Mouse (Mus musculus): ENCODE results near the gene Fgr. TPM values are rescaled to one million over a fixed set of nuclear protein-coding genes. Genes with fewer than 3 reads are reported as not detected.
"Not testable (repeated sequence)": the region's sequence is repeated elsewhere in the genome, so short reads cannot be mapped to it uniquely, and the experiment has no call there.

The Fgr gene
- polyA plus RNA-seq, 1 experiment from 2014 or later = not detected

GRCm38 (mm10) chr4:133002896-133003295, 29.0 kb downstream of the Fgr start:
- no peaks in the 10 kb centered on the region for H3K36me3 ChIP-seq (ENCODE audit: control insufficient read depth, insufficient read depth, low read length)
- no peak overlapping the region for H3K4me3 ChIP-seq (ENCODE audit: low read depth, low read length)
- no peak overlapping the region for H3K4me2 ChIP-seq
- peaks cover 4% of the 10 kb centered on the region; the same call in 1 of the 2 replicates for H3K4me1 ChIP-seq (ENCODE audit: control insufficient read depth, insufficient read depth, low read length)
- no peaks in the 10 kb centered on the region for H3K27me3 ChIP-seq (ENCODE audit: control insufficient read depth, insufficient read depth, low read length)
- H3K27ac ChIP-seq (ENCODE audit: low read depth, low read length) = no peak overlapping the region
- ATAC-seq (ENCODE audit: low FRiP score) (no peak), DNase-seq (ENCODE audit: low spot score, missing footprints) (no peak)
- 63% methylated on average over 10 of the region's 10 CpGs for whole genome bisulfite sequencing
- no peaks in the 10 kb centered on the region for H3K9me3 ChIP-seq (ENCODE audit: control insufficient read depth, low read length)
- H3K9ac ChIP-seq (ENCODE audit: low read length) = 0 out of 2 replicates have a peak overlapping the region, but pooled peaks have one; percentile 5

- Histone ChIP-seq H3K4me2 (no peak overlapping the region), H3K27ac (ENCODE audit: low read depth, low read length) (no peak overlapping the region), H3K4me3 (ENCODE audit: low read depth, low read length) (no peak overlapping the region), H3K27me3 (ENCODE audit: control insufficient read depth, insufficient read depth, low read length) (no peaks in the 10 kb centered on the region), H3K36me3 (ENCODE audit: control insufficient read depth, insufficient read depth, low read length) (no peaks in the 10 kb centered on the region), H3K9ac (ENCODE audit: low read length) (no peak overlapping the region), H3K4me1 (ENCODE audit: control insufficient read depth, insufficient read depth, low read length) (peaks cover 4% of the 10 kb centered on the region; the same call in 1 of the 2 replicates), H3K9me3 (ENCODE audit: control insufficient read depth, low read length) (no peaks in the 10 kb centered on the region)
- no peak for DNase-seq (ENCODE audit: low spot score, missing footprints)
- WGBS = 38% methylated on average over 21 of the region's 21 CpGs
- ATAC-seq (ENCODE audit: low FRiP score) = no peak
Measured at GRCm38 (mm10) chr4:133003316-133004018, 29.6 kb downstream of the Fgr start.

GRCm38 (mm10) chr4:133005233-133005632, 31.3 kb downstream of the Fgr start:
- H3K4me1 ChIP-seq (ENCODE audit: control insufficient read depth, insufficient read depth, low read length) = peaks cover 4% of the 10 kb centered on the region; the same call in 1 of the 2 replicates
- no peak overlapping the region for H3K4me3 ChIP-seq (ENCODE audit: low read depth, low read length)
- no peaks in the 10 kb centered on the region for H3K9me3 ChIP-seq (ENCODE audit: control insufficient read depth, low read length)
- H3K27ac ChIP-seq (ENCODE audit: low read depth, low read length) = no peak overlapping the region
- H3K9ac ChIP-seq (ENCODE audit: low read length) = no peak overlapping the region
- ATAC-seq (ENCODE audit: low FRiP score) (peak; percentile 58), DNase-seq (ENCODE audit: low spot score, missing footprints) (peak; percentile 96)
- peaks cover 11% of the 10 kb centered on the region for H3K27me3 ChIP-seq (ENCODE audit: control insufficient read depth, insufficient read depth, low read length)
- H3K4me2 ChIP-seq = no peak overlapping the region
- WGBS = 7% methylated on average over 3 of the region's 3 CpGs
- no peaks in the 10 kb centered on the region for H3K36me3 ChIP-seq (ENCODE audit: control insufficient read depth, insufficient read depth, low read length)

- not testable (repeated sequence) for H3K9me3 ChIP-seq (ENCODE audit: control insufficient read depth, low read length); H3K27ac ChIP-seq (ENCODE audit: low read depth, low read length); ATAC-seq (ENCODE audit: low FRiP score); H3K4me2 ChIP-seq; H3K4me1 ChIP-seq (ENCODE audit: control insufficient read depth, insufficient read depth, low read length); H3K4me3 ChIP-seq (ENCODE audit: low read depth, low read length); H3K9ac ChIP-seq (ENCODE audit: low read length); H3K36me3 ChIP-seq (ENCODE audit: control insufficient read depth, insufficient read depth, low read length)
- peaks cover 17% of the 10 kb centered on the region for H3K27me3 ChIP-seq (ENCODE audit: control insufficient read depth, insufficient read depth, low read length)
- 70% methylated on average over 6 of the region's 6 CpGs for WGBS
- DNase-seq (ENCODE audit: low spot score, missing footprints) = peak; percentile 80
Measured at GRCm38 (mm10) chr4:133005885-133006451, 32.1 kb downstream of the Fgr start.

GRCm38 (mm10) chr4:133007513-133008380, 33.9 kb downstream of the Fgr start:
- Histone ChIP-seq H3K36me3 (ENCODE audit: control insufficient read depth, insufficient read depth, low read length) (no peaks in the 10 kb centered on the region), H3K4me2 (no peak overlapping the region), H3K4me3 (ENCODE audit: low read depth, low read length) (no peak overlapping the region), H3K9ac (ENCODE audit: low read length) (no peak overlapping the region; the same call in 1 of the 2 replicates), H3K27me3 (ENCODE audit: control insufficient read depth, insufficient read depth, low read length) (peaks cover 20% of the 10 kb centered on the region), H3K27ac (ENCODE audit: low read depth, low read length) (no peak overlapping the region), H3K4me1 (ENCODE audit: control insufficient read depth, insufficient read depth, low read length) (peaks cover 10% of the 10 kb centered on the region), H3K9me3 (ENCODE audit: control insufficient read depth, low read length) (no peaks in the 10 kb centered on the region)
- no peak for ATAC-seq (ENCODE audit: low FRiP score)
- peak; percentile 89 for DNase-seq (ENCODE audit: low spot score, missing footprints)
- 28% methylated on average over 15 of the region's 15 CpGs for WGBS

- 0% methylated on average over 4 of the region's 4 CpGs for WGBS
- H3K4me1 ChIP-seq (ENCODE audit: control insufficient read depth, insufficient read depth, low read length) = peaks cover 21% of the 10 kb centered on the region
Measured at GRCm38 (mm10) chr4:133009131-133009530, 35.2 kb downstream of the Fgr start.

GRCm38 (mm10) chr4:133009676-133010075, 35.8 kb downstream of the Fgr start:
- H3K4me2 ChIP-seq = no peak overlapping the region
- no peak overlapping the region for H3K27ac ChIP-seq (ENCODE audit: low read depth, low read length)
- peaks cover 26% of the 10 kb centered on the region for H3K4me1 ChIP-seq (ENCODE audit: control insufficient read depth, insufficient read depth, low read length)
- WGBS = 68% methylated on average over 5 of the region's 5 CpGs
- DNase-seq (ENCODE audit: low spot score, missing footprints) (no peak), ATAC-seq (ENCODE audit: low FRiP score) (no peak)
- H3K27me3 ChIP-seq (ENCODE audit: control insufficient read depth, insufficient read depth, low read length) = peaks cover 20% of the 10 kb centered on the region
- no peak overlapping the region for H3K9ac ChIP-seq (ENCODE audit: low read length)
- H3K9me3 ChIP-seq (ENCODE audit: control insufficient read depth, low read length) = no peaks in the 10 kb centered on the region
- no peaks in the 10 kb centered on the region for H3K36me3 ChIP-seq (ENCODE audit: control insufficient read depth, insufficient read depth, low read length)
- no peak overlapping the region for H3K4me3 ChIP-seq (ENCODE audit: low read depth, low read length)

More at GRCm38 (mm10) chr4:133009131-133009530, 35.2 kb downstream of the Fgr start:
- ATAC-seq (ENCODE audit: low FRiP score) (no peak), DNase-seq (ENCODE audit: low spot score, missing footprints) (peak; percentile 97)
- no peaks in the 10 kb centered on the region for H3K9me3 ChIP-seq (ENCODE audit: control insufficient read depth, low read length)
- no peak overlapping the region for H3K4me2 ChIP-seq
- H3K27me3 ChIP-seq (ENCODE audit: control insufficient read depth, insufficient read depth, low read length) = peaks cover 20% of the 10 kb centered on the region
- no peaks in the 10 kb centered on the region for H3K36me3 ChIP-seq (ENCODE audit: control insufficient read depth, insufficient read depth, low read length)
- no peak overlapping the region for H3K27ac ChIP-seq (ENCODE audit: low read depth, low read length)
- H3K4me3 ChIP-seq (ENCODE audit: low read depth, low read length) = no peak overlapping the region
- no peak overlapping the region for H3K9ac ChIP-seq (ENCODE audit: low read length)

GRCm38 (mm10) chr4:133010611-133011010, 36.7 kb downstream of the Fgr start:
- Histone ChIP-seq H3K27ac (ENCODE audit: low read depth, low read length) (no peak overlapping the region), H3K4me3 (ENCODE audit: low read depth, low read length) (peak overlapping the region; percentile 76), H3K4me1 (ENCODE audit: control insufficient read depth, insufficient read depth, low read length) (peaks cover 36% of the 10 kb centered on the region), H3K9ac (ENCODE audit: low read length) (no peak overlapping the region), H3K9me3 (ENCODE audit: control insufficient read depth, low read length) (no peaks in the 10 kb centered on the region), H3K36me3 (ENCODE audit: control insufficient read depth, insufficient read depth, low read length) (no peaks in the 10 kb centered on the region), H3K4me2 (peak overlapping the region; percentile 80; the same call in 1 of the 2 replicates), H3K27me3 (ENCODE audit: control insufficient read depth, insufficient read depth, low read length) (peaks cover 20% of the 10 kb centered on the region)
- ATAC-seq (ENCODE audit: low FRiP score) = no peak
- no peak for DNase-seq (ENCODE audit: low spot score, missing footprints)
- under 1% methylated on average over 17 of the region's 17 CpGs for WGBS
